Mouse (Mus musculus) embryonic facial prominence, embryonic 15.5 days (tissue): ENCODE results near the gene Baz1b. TPM values are rescaled to one million over a fixed set of nuclear protein-coding genes. Genes with fewer than 3 reads are reported as not detected.

Experiments
- ATAC-seq: fragments of 200-750 bp; cut with Nextera tagmentation; 2 replicates; pipeline ENCODE4 v1.8.0; 2017; ENCODE audit warnings: low read depth, moderate TSS enrichment; ENCODE audit not compliant: insufficient number of reproducible peaks, low FRiP score, low TSS enrichment
- H3K27ac ChIP-seq: fragments of 300-500 bp; sonication (generic); replicated peaks from 2 replicates; pipeline ENCODE4 v1.5.1; 2015; ENCODE audit warnings: mild to moderate bottlenecking, inconsistent platforms
- H3K27me3 ChIP-seq: fragments of 300-500 bp; sonication (generic); 2 replicates; pipeline ENCODE4 v1.6.1; 2015; ENCODE audit warnings: inconsistent platforms
- H3K36me3 ChIP-seq: fragments of 300-500 bp; sonication (generic); 2 replicates; pipeline ENCODE4 v1.6.1; 2015; ENCODE audit warnings: mild to moderate bottlenecking, inconsistent platforms
- H3K4me1 ChIP-seq: fragments of 300-500 bp; sonication (generic); 2 replicates; pipeline ENCODE4 v1.6.1; 2015; ENCODE audit warnings: inconsistent platforms
- H3K4me2 ChIP-seq: fragments of 300-500 bp; sonication (generic); replicated peaks from 2 replicates; pipeline ENCODE4 v1.6.1; 2015; ENCODE audit warnings: mild to moderate bottlenecking, inconsistent platforms
- H3K4me3 ChIP-seq: fragments of 300-500 bp; sonication (generic); replicated peaks from 2 replicates; pipeline ENCODE4 v1.5.1; 2015; ENCODE audit warnings: mild to moderate bottlenecking, inconsistent platforms
- H3K9ac ChIP-seq: fragments of 300-500 bp; sonication (generic); 2 replicates; pipeline ENCODE4 v1.6.1; 2015; ENCODE audit warnings: inconsistent platforms
- H3K9me3 ChIP-seq: fragments of 300-500 bp; sonication (generic); replicated peaks from 2 replicates; pipeline ENCODE4 v1.6.1; 2016; ENCODE audit warnings: inconsistent platforms
- WGBS: fragments of 180-500 bp; shearing (Covaris S2); methylation state at CpG from one replicate; pipeline ENCODE4 v1.1.7; 2015; 5-methylcytosine and 5-hydroxymethylcytosine counted together
- polyA plus RNA-seq: library from polyadenylated mRNA; unstranded; fragments of >200 nt; fragmentation: Nextera tagmentation; extraction: Ambion mirVana; gene quantifications from 2 replicates; pipeline ENCODE4 v1.2.1, GENCODE M21; 2015

Gene Baz1b
- polyA plus RNA-seq, 1 experiment from 2014 or later = 36.2 TPM

DNA sequence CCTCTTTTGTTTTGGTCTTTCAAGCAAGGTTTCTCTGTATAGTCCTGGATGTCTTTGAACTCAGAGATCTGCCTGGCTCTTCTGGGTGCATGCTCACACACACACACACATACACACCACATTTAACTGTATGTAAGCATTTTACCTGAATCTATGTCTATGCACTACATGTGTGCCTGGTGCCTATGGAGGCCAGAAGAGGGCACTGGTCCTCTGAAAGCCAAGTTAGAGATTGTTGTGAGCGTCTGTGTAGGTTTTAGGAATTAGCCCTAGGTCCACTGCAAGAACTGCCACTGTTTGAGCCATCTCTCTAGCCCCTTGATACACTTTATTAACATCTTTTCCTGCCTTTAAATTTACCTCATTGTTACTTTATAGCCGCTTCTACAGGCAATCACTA lies 51.8 kb downstream of the Baz1b start:
- Histone ChIP-seq H3K4me1 (no peaks in the 10 kb centered on the region), H3K4me3 (no peak overlapping the region), H3K9ac (no peak overlapping the region), H3K36me3 (peaks cover 95% of the 10 kb centered on the region), H3K27ac (no peak overlapping the region), H3K4me2 (no peak overlapping the region), H3K9me3 (no peaks in the 10 kb centered on the region), H3K27me3 (no peaks in the 10 kb centered on the region)
- WGBS = 74% methylated on average over 2 of the region's 2 CpGs
- no peak for ATAC-seq

DNA sequence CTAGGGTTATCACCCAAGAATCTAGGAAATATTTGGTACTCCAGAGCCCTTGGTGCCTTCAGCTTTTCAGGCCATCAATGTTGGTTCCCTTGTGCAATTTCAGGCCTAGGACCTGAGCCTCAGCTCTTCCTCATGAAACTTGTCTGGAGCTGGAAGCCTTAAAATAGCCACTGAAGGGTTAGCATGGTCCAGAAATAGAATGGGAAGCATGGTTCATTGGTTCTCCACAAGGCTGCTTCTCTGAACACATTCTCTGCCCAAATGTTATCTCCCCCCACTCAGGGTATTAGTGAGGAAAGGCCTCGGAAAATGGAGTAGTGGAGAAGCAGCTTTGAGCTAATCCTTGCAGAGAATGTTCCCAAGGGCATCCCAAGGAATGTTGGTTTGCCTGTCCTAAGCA lies 54.4 kb downstream of the Baz1b start:
- H3K4me2 ChIP-seq = no peak overlapping the region
- ATAC-seq = no peak
- H3K9ac ChIP-seq = no peak overlapping the region
- H3K27me3 ChIP-seq = no peaks in the 10 kb centered on the region
- H3K27ac ChIP-seq = no peak overlapping the region; the same call in 1 of the 2 replicates
- H3K36me3 ChIP-seq = peaks cover 97% of the 10 kb centered on the region
- H3K4me3 ChIP-seq = no peak overlapping the region
- H3K4me1 ChIP-seq = no peaks in the 10 kb centered on the region
- no peaks in the 10 kb centered on the region for H3K9me3 ChIP-seq
- WGBS = 77% methylated on average over 1 of the region's 1 CpGs

DNA sequence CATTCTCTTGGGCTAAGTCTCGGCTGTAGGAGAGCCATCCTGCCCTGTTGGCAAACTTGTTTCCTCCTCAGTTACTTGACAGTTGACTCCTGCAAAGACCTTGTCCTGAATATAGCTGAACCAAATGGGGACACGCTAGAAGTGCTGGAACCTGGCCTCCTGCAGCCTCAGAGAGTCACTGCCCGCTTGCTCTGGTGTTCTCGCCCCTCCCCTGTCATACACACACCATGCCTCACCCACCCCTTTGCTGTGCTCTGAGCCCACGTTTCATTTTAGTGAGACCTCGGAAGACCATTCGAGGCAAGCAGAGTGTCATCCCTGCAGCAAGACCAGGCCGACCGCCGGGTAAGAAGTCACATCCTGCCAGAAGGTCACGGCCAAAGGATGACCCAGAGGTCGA lies 55.1 kb downstream of the Baz1b start:
- ATAC-seq = no peak
- Histone ChIP-seq H3K27me3 (no peaks in the 10 kb centered on the region), H3K36me3 (peaks cover 97% of the 10 kb centered on the region), H3K4me1 (no peaks in the 10 kb centered on the region), H3K9ac (no peak overlapping the region), H3K9me3 (no peaks in the 10 kb centered on the region), H3K27ac (no peak overlapping the region; the same call in 1 of the 2 replicates), H3K4me2 (no peak overlapping the region), H3K4me3 (no peak overlapping the region)
- WGBS = 73% methylated on average over 12 of the region's 12 CpGs

DNA sequence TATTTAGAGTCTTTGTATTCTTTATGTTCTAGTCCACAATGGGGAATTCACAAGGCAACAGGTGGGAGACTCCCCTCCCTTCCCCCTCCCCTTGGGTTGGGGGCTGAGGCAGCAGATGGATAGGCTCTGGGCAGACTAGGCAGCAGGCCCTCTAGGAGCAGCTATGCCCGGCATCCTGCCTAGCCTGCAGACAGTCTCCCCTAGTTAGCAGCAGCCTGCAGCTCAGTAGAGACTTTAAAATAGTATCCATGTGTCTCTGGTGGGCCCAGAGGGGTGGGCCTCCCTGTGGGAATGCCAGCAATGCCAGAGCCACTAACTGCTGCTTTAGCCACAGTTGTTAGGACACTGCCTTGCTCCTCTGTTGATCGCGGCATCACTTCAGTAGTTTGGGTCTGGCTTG lies 55.5 kb downstream of the Baz1b start:
- Histone ChIP-seq H3K36me3 (peaks cover 93% of the 10 kb centered on the region), H3K4me1 (no peaks in the 10 kb centered on the region), H3K9ac (no peak overlapping the region), H3K27me3 (no peaks in the 10 kb centered on the region), H3K4me3 (no peak overlapping the region), H3K9me3 (no peaks in the 10 kb centered on the region), H3K27ac (no peak overlapping the region), H3K4me2 (no peak overlapping the region)
- WGBS = 75% methylated on average over 3 of the region's 3 CpGs
- peak; percentile 62 for ATAC-seq

DNA sequence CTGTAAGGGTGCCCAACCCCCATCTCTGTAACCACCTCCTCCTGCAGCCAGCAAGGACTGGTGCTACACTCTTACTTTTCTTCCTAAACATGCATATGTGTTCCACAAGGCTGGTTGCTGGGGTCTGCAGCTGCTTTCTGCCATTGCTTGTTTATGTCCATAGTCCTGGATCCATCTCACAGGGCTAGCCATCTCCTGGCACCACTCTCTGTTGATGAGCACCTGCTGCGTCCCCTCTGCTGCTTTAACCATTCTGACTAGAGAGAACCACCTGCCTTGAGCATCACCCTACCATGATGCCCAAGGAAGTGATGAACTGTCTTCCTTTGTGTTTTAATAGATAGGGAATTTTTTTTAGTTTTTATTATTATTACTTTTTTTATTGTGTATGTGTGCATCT lies 56.1 kb downstream of the Baz1b start:
- H3K36me3 ChIP-seq = peaks cover 87% of the 10 kb centered on the region
- H3K27me3 ChIP-seq = no peaks in the 10 kb centered on the region
- no peak overlapping the region for H3K4me3 ChIP-seq
- no peaks in the 10 kb centered on the region for H3K9me3 ChIP-seq
- no peak for ATAC-seq
- 96% methylated on average over 1 of the region's 1 CpGs for WGBS
- no peak overlapping the region; the same call in 1 of the 2 replicates for H3K27ac ChIP-seq
- no peaks in the 10 kb centered on the region for H3K4me1 ChIP-seq
- no peak overlapping the region for H3K9ac ChIP-seq
- no peak overlapping the region for H3K4me2 ChIP-seq

DNA sequence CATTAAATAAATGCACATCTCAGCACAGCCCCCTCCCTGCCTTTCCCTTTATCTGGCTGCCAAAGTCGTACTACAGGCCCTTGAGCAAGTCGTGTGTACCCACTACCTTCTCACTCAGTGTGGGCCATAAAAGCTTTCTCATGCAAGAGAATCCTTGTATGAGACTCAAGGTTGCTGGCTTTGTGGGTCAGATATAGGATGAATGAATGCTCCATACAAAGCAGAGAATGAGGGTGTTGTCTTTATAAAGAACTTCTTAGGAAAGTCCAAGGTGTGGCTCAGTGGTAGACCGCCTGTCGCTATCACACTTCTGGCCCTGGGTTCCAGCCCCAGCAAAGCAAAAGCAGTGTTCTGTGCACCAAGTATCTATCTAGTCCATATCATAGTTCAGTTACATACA lies 59.5 kb downstream of the Baz1b start:
- H3K36me3 ChIP-seq = peaks cover 54% of the 10 kb centered on the region
- no peak overlapping the region for H3K4me3 ChIP-seq
- ATAC-seq = no peak
- H3K27ac ChIP-seq = no peak overlapping the region
- H3K4me2 ChIP-seq = no peak overlapping the region; the same call in 1 of the 2 replicates
- WGBS = 68% methylated on average over 4 of the region's 4 CpGs
- no peaks in the 10 kb centered on the region for H3K9me3 ChIP-seq
- no peak overlapping the region for H3K9ac ChIP-seq
- peaks cover 23% of the 10 kb centered on the region for H3K27me3 ChIP-seq
- H3K4me1 ChIP-seq = peaks cover 16% of the 10 kb centered on the region

DNA sequence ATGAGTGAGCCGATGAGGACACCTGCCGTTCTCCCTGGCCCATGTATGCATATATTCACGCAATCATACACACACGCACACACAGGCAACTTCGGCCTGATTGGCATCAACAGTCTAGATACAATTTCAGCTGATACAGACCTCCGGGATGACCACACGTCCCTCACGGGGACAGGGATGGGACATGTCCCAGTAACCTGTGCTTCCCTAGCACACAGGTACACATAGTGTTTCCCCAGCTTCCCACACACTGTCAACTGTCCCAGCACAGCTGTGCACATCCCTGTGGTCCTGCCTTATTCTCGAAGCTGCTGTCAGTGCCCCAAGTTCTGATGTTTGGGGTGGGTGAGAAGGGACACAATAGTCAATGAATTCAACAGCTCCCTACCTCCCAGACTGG lies 60.3 kb downstream of the Baz1b start:
- peaks cover 16% of the 10 kb centered on the region for H3K4me1 ChIP-seq
- no peak overlapping the region for H3K27ac ChIP-seq
- H3K4me2 ChIP-seq = peak overlapping the region; percentile 8; the same call in 1 of the 2 replicates
- no peak for ATAC-seq
- no peak overlapping the region for H3K9ac ChIP-seq
- peaks cover 23% of the 10 kb centered on the region for H3K27me3 ChIP-seq
- H3K9me3 ChIP-seq = no peaks in the 10 kb centered on the region
- H3K4me3 ChIP-seq = no peak overlapping the region
- 67% methylated on average over 9 of the region's 9 CpGs for WGBS
- H3K36me3 ChIP-seq = peaks cover 46% of the 10 kb centered on the region

DNA sequence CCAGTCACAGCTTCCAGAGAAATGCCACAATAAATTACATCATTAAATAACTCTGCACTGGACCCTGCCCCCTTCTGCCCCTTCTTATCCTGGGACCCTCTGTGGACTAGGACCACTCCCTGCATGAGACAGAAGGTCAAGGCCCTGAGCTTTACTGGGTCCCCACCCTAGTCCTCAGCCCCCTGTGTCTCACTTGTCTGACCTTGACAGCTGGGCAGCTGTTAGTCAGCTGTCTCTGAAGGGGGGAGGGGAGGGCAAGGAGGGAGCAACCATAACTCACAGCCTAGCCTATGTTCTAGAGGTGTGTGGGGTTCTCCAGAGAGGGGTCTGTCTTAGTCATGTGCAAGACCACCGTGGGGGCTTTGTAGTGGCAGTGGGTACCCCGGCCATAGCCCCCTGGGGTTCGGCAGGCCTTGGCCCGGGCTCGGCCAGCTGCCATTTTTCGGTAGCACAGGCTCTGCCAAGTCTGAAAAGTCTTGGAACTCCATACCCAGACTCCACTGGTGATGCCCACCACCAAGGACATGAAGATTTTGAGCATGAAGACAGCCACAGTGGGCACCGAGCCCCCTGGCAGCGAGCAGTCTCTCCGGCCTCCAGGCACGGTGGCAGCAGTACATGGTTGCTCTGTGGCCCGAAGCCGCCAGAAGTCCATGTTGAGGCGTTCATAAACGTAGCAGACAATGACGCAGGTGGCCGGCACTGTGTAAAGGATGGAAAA lies 62.1 kb downstream of the Baz1b start:
- no peak for ATAC-seq
- Histone ChIP-seq H3K27me3 (peaks cover 23% of the 10 kb centered on the region), H3K36me3 (peaks cover 30% of the 10 kb centered on the region), H3K27ac (no peak overlapping the region), H3K9ac (no peak overlapping the region), H3K4me1 (peaks cover 30% of the 10 kb centered on the region), H3K9me3 (no peaks in the 10 kb centered on the region), H3K4me2 (peak overlapping the region; percentile 95), H3K4me3 (peak overlapping the region; percentile 59)
- WGBS = 81% methylated on average over 16 of the region's 16 CpGs

DNA sequence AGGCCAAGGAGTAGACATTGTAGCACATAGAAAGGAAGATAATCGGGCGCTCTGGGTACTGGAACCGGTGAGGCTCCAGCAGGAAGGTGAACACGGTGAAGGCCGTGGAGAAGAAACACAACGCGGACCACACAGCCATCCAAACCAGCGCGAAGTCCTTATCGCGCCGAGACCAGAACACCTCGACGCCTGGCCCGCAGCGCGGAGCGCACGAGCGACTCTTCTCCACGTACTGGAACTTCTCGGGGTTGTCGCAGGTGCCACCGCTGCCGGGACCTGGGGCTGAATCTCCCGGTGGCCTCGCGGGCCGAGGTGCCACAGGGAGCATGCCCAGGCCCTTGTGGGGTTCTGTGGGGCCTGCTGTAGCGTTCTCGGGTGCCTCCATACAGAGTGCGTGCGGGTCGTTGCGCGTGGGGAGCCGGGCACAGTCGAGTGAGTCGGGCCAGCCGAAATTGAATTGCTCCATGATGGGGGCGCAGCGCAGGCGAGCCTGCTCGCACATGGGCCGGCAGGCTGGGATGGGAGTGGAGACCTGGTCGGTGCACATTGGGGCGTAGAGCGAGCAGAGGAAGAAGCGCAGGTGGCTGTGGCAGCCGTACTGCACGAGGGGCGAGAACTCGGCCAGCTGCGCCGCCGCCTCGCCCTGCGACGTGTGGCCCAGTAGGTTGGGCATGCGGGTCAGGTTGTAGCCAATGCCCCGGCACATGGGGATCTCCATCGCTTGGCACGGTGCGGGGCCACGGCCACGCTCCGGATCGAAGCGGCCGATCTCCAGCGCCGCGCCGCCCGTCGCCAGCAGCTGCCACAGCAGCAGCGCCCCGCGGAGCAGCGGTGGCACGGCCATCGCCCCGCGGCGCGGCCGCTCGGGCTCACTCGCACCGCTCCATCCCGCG lies 63.4 kb downstream of the Baz1b start:
- peak overlapping the region; percentile 27 for H3K9ac ChIP-seq
- ATAC-seq = peak; percentile 68
- 2% methylated on average over 89 of the region's 92 CpGs for WGBS
- peak overlapping the region; percentile 95 for H3K4me2 ChIP-seq
- peaks cover 23% of the 10 kb centered on the region for H3K27me3 ChIP-seq
- peak overlapping the region; percentile 59 for H3K4me3 ChIP-seq
- H3K36me3 ChIP-seq = peaks cover 18% of the 10 kb centered on the region
- H3K27ac ChIP-seq = 0 out of 2 replicates have a peak overlapping the region, but pooled peaks have one; percentile 5
- peaks cover 33% of the 10 kb centered on the region for H3K4me1 ChIP-seq
- no peaks in the 10 kb centered on the region for H3K9me3 ChIP-seq

DNA sequence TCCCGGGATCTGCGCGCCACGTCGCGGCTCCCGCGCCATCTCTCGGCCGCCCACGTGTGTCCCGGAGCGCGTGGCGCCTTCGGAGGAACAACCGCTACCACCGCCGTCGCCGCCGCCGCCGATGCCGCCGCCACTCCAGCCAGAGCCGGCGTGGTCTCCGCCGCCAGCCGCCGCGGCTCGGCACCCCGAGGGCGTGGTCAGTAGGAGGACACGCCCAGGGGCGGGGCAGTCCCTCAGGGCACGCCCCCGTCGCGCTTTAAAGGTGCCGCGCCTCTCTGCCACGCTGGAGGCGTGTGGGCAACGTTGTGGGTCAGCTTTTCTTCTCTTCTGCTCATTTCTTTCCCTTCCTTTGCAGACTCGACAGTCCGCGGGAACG lies 64.0 kb downstream of the Baz1b start, which contains the start of gene Fzd9:
Gene Fzd9 (minus strand): TSS at position 152 of the 376 bp plus-strand sequence.
- 0% methylated on average over 51 of the region's 51 CpGs for WGBS

DNA sequence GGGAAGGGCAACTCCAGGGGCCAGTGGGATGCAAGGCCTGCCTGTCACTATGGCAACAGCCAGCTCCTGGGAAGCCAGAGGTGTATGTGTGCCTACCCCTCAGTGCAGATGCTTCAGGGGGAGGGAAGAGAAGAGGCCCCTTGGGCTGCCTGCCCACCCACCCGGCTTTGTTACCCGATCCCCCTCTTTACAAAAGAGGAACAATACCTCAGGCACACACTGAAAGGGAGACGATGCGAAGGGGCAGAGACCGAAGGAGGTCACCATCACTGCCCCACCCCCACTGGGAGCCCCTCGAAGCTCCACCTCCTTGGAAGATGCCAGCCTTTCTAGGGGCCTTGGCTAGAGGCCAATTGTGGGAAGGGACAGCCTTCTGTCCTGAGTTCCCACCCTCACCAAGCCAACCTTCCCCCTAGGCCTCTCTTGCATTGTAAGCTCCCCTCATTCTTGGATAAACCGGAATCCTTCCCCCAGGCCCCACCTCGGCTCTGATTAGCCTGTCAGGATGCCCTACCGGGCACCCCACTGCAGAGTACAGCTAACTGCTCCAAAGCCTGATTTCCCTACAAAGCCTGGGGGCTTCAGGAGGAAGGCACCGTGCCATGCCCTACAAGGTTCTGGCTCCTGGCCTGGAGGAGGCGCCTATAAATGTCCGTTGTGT lies 66.8 kb downstream of the Baz1b start:
- peak overlapping the region; percentile 39 for H3K27ac ChIP-seq
- 6% methylated on average over 10 of the region's 12 CpGs for WGBS
- no peak overlapping the region for H3K9ac ChIP-seq
- peaks cover 21% of the 10 kb centered on the region for H3K27me3 ChIP-seq
- H3K4me2 ChIP-seq = peak overlapping the region; percentile 0; the same call in 1 of the 2 replicates
- ATAC-seq = peak; percentile 35; the same call in 1 of the 2 replicates
- H3K36me3 ChIP-seq = no peaks in the 10 kb centered on the region
- H3K4me1 ChIP-seq = peaks cover 40% of the 10 kb centered on the region
- H3K9me3 ChIP-seq = no peaks in the 10 kb centered on the region
- H3K4me3 ChIP-seq = no peak overlapping the region

More for the DNA sequence above, 64.0 kb downstream of the Baz1b start, which contains the start of gene Fzd9:
- peak; percentile 87 for ATAC-seq
- H3K36me3 ChIP-seq = peaks cover 11% of the 10 kb centered on the region
- H3K27ac ChIP-seq = peak within 1 kb of the TSS; percentile 53; the same call in 1 of the 2 replicates
- H3K9ac ChIP-seq = peak within 1 kb of the TSS; percentile 27
- peak within 1 kb of the TSS; percentile 59 for H3K4me3 ChIP-seq
- no peaks in the 10 kb centered on the region for H3K9me3 ChIP-seq
- peaks cover 23% of the 10 kb centered on the region for H3K27me3 ChIP-seq
- peaks cover 33% of the 10 kb centered on the region for H3K4me1 ChIP-seq
- peak within 1 kb of the TSS; percentile 95 for H3K4me2 ChIP-seq
